Mouse (Mus musculus) activated CD4-positive, CD25-positive, alpha-beta regulatory T cell, adult 9 weeks (primary cell): ENCODE results near the gene Tctex1d1. TPM values are rescaled to one million over a fixed set of nuclear protein-coding genes. Genes with fewer than 3 reads are reported as not detected.

ENCODE experiments used
- polyA plus RNA-seq: library from polyadenylated mRNA; unstranded; fragments of 100-300 nt; shearing (Covaris generic); gene quantifications from one replicate; pipeline ENCODE4 v1.2.1, GENCODE M21; 2017

Gene Tctex1d1
- not detected for polyA plus RNA-seq

DNA sequence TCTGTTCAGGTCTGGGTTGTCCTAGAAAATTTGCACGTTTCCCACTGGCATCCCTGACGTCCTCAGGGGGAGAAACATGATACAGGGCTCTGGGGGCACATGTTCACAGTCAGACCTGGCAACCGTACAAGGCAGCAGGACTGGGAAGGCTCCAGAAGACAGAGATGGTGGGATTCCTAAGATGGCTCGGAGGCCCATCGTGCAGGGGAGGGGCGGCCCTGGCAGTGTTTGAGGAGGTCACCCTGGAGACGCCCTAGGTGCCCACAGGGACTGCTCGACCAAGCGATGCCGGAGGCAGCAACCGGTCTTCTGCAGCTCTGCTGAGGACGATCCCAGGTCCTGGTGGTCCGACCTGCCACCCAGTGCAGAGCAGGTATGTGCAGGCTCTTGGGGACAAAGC lies at the start of gene Tctex1d1:
Gene Tctex1d1 (plus strand): TSS at position 167 of the 400 bp plus-strand sequence.

DNA sequence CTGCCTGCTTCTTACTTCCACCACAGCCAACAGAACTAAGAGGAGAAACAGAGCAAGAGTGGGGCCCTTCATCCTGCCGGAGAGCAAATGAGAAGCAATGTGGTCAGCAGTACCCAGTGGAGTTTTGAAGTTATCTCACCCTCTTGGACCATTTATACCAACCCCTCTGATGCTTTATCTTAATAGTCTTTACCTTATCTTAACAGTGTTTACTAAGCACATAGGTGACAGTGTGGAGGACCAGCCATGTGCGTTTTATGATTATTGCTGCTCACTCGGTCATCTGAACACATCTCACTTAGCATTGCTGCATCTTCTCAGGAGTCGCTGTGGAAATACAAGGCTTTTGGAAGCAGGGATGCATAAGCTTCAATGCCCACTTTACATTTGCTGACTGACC lies 48.2 kb downstream of the Tctex1d1 start, which contains the start of gene Insl5:
Gene Insl5 (minus strand): TSS at position 222 of the 400 bp plus-strand sequence.

Other genes starting within 250 kb of the Tctex1d1 start
- 1.4 TPM for gene Sgip1, start 237.3 kb upstream of the Tctex1d1 start, polyA plus RNA-seq
- gene Insl5, start 48.2 kb downstream of the Tctex1d1 start, polyA plus RNA-seq, result not detected
- gene Mier1, start 135.8 kb downstream of the Tctex1d1 start, polyA plus RNA-seq, result 82.8 TPM
- 4.4 TPM for gene Wdr78, start 135.9 kb downstream of the Tctex1d1 start, polyA plus RNA-seq
- 34.7 TPM for gene Slc35d1, start 236.6 kb downstream of the Tctex1d1 start, polyA plus RNA-seq